Mouse (Mus musculus) brain, embryonic 14.5 days (tissue): Measurements from ENCODE around the gene BC016579.

Experiments used
- CTCF ChIP-seq: fragments of 200-500 bp; IDR thresholded peaks from 2 replicates; pipeline ENCODE4 v1.5.1; 2012; ENCODE audit warnings: inconsistent platforms, mild to moderate bottlenecking, moderate library complexity, borderline replicate concordance; ENCODE audit not compliant: insufficient read depth, insufficient read length; ENCODE audit errors: extremely low read depth
- POLR2A ChIP-seq: fragments of 200-500 bp; IDR thresholded peaks from 2 replicates; pipeline ENCODE4 v1.6.1; 2012; ENCODE audit warnings: mild to moderate bottlenecking, inconsistent platforms, borderline replicate concordance; ENCODE audit not compliant: poor library complexity, insufficient read depth, insufficient read length, severe bottlenecking; ENCODE audit errors: extremely low read depth

DNA sequence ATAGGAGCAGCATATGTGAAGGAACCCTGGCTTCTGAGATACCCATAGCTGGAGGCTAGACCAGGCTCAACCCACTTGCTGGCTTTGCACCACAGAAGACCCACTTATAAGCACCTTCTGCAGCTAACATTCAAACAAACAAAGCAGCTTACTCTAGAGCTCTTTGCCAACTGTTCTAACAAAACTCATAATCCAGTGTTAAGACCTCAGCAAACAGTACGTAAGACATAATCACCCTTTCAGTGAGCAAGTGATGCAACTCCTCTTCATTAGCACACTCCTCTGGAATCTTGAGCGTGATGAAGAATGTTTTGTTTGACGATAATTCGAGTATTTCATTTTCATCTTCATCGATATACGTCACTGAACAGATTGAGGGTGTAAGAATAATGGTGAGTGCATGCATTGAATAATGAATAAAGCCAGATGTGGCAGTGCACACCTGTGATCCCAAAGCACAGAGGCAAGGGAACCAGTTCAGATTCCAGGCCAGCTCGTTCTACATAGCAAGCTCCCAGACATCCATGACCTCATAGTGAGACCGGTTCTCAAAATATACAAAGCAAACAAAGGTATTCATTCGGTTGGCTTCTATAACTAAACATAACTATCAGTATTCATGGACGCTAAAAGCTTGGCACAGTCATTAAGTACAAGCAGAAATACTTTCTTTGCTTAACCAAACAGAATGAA lies 13.7 kb downstream of the BC016579 start:
- TF ChIP-seq CTCF (no peak), POLR2A (no peak)
